Mouse (Mus musculus) olfactory bulb, adult 2 months (tissue): Measurements from ENCODE around the gene Haghl.

Experiments used
- CTCF ChIP-seq: fragments of 200-500 bp; IDR thresholded peaks from 2 replicates; pipeline ENCODE4 v1.5.1; 2012; ENCODE audit warnings: low read depth, mild to moderate bottlenecking, low read length, moderate library complexity; ENCODE audit not compliant: insufficient read depth
- POLR2A ChIP-seq: fragments of 200-500 bp; IDR thresholded peaks from 2 replicates; pipeline ENCODE4 v1.6.1; 2012; ENCODE audit warnings: mild to moderate bottlenecking, low read depth, low read length, moderate library complexity; ENCODE audit not compliant: insufficient read depth

GRCm38 (mm10) chr17:25791320-25791842 is 5.9 kb upstream of the Haghl start:
- TF ChIP-seq CTCF (no peak), POLR2A (no peak)
